Mouse (Mus musculus): ENCODE data around the gene Stat4. TPM values are rescaled to one million over a fixed set of nuclear protein-coding genes. Genes with fewer than 3 reads are reported as not detected.

The Stat4 gene
- polyA plus RNA-seq, 1 experiment from 2014 or later: 2.1 TPM

Other genes with a start within 250 kb of the Stat4 start
- gene Myo1b, start 71.1 kb upstream of the Stat4 start, polyA plus RNA-seq (2015; fragmentation: Nextera tagmentation; extraction: Ambion mirVana): 33.5 and 33.7 TPM in 2 replicates
- 27.2 and 31.9 TPM in 2 replicates for gene Stat1, start 132.3 kb downstream of the Stat4 start, polyA plus RNA-seq (2015; fragmentation: Nextera tagmentation; extraction: Ambion mirVana)
- 14.7 and 20.5 TPM in 2 replicates for gene Gls, start 246.1 kb downstream of the Stat4 start, polyA plus RNA-seq (2015; fragmentation: Nextera tagmentation; extraction: Ambion mirVana)